9 mouse cellular contexts compared by ENCODE assay signal in genomic region chr6:112205420-112205995, GRCm38 (mm10).
"Had no signal": no experiment of that assay in that cellular context is flagged by ENCODE, and none has a peak within 500 bp of the region (broad histone marks: within the 10 kb centered on the region; RNA-seq: fewer than 3 reads in every experiment).

No protein-coding gene starts in this region.

- DNase-seq: kidney, adult 18-20 months; kidney, adult 9 months; kidney, postnatal 14 days; kidney, postnatal 4 days; layer of hippocampus, adult 9-11 months; liver, postnatal 0 days; lung, embryonic 14.5 days; lung, postnatal 36 days; thymus, postnatal 25 days had no signal
